Mouse (Mus musculus) ES-E14 (cell line): ENCODE results near the gene Recql5. TPM values are rescaled to one million over a fixed set of nuclear protein-coding genes. Genes with fewer than 3 reads are reported as not detected.

Experiments
- DNase-seq: peaks from one replicate; pipeline ENCODE4 v3.0.0-alpha.2; 2013; ENCODE audit warnings: low read depth, low spot score
- H3K27ac ChIP-seq: 2 replicates; pipeline ENCODE4 v1.5.1; 2012; ENCODE audit warnings: low read depth, mild to moderate bottlenecking, low read length, moderate library complexity, mixed read lengths; ENCODE audit not compliant: poor library complexity, insufficient read depth, severe bottlenecking
- H3K36me3 ChIP-seq: 2 replicates; pipeline ENCODE4 v1.6.1; 2012; ENCODE audit warnings: mild to moderate bottlenecking, low read length, moderate library complexity, mixed read lengths; ENCODE audit not compliant: control insufficient read depth, poor library complexity, insufficient read depth, severe bottlenecking
- H3K4me1 ChIP-seq, 2 experiments: fragments of 150-350 bp in 1 of 2; sonication (generic) in 1 of 2; 2 replicates each; pipeline ENCODE4 v1.6.1; 2012; ENCODE audit warnings: low read length in 2 of 2, mild to moderate bottlenecking in 1 of 2, mixed read lengths in 1 of 2; ENCODE audit not compliant: control insufficient read depth in 2 of 2, insufficient read depth in 2 of 2, poor library complexity in 1 of 2
- H3K4me3 ChIP-seq, 2 experiments: fragments of 150-350 bp in 1 of 2; sonication (generic) in 1 of 2; 2 replicates each; pipeline ENCODE4 v1.5.1; 2012; ENCODE audit warnings: low read length in 2 of 2, low read depth in 1 of 2, mild to moderate bottlenecking in 1 of 2, mixed read lengths in 1 of 2; ENCODE audit not compliant: insufficient read depth in 1 of 2, poor library complexity in 1 of 2, severe bottlenecking in 1 of 2
- H3K9ac ChIP-seq: 2 replicates; pipeline ENCODE4 v1.6.1; 2012; ENCODE audit warnings: low read depth, mild to moderate bottlenecking, low read length, mixed read lengths; ENCODE audit not compliant: poor library complexity, insufficient read depth, severe bottlenecking
- H3K9me3 ChIP-seq: fragments of 150-350 bp; sonication (generic); 2 replicates; pipeline ENCODE4 v1.6.1; 2012; ENCODE audit warnings: low read depth, mild to moderate bottlenecking, low read length; ENCODE audit not compliant: control insufficient read depth, insufficient read depth
- CHD2 ChIP-seq: IDR thresholded peaks from 2 replicates; pipeline ENCODE4 v1.6.1; 2014; ENCODE audit warnings: mild to moderate bottlenecking, low read depth, low read length, inconsistent platforms
- HCFC1 ChIP-seq: IDR thresholded peaks from 2 replicates; pipeline ENCODE4 v1.6.1; 2012; ENCODE audit warnings: low read length, inconsistent platforms, borderline replicate concordance; ENCODE audit not compliant: insufficient read depth
- MAFK ChIP-seq: IDR thresholded peaks from 2 replicates; pipeline ENCODE4 v1.6.1; 2014; ENCODE audit warnings: mild to moderate bottlenecking, low read depth, low read length, inconsistent platforms; ENCODE audit not compliant: insufficient read depth
- ZC3H11A ChIP-seq: IDR thresholded peaks from 2 replicates; pipeline ENCODE4 v1.6.1; 2012; ENCODE audit warnings: low read depth, mild to moderate bottlenecking, inconsistent platforms, low read length, borderline replicate concordance
- ZNF384 ChIP-seq: IDR thresholded peaks from 2 replicates; pipeline ENCODE4 v1.6.1; 2012; ENCODE audit warnings: low read depth, low read length, inconsistent platforms
- in situ Hi-C, 2 experiments: fragments of 600-800 bp; cut with MboI; formaldehyde crosslinking; loops; one replicate each; pipeline ENCODE4 v1.15.1; 2025; ENCODE audit warnings: low sequenced_read_pairs in 2 of 2, inconsistent platforms in 1 of 2; ENCODE audit not compliant: unreplicated experiment in 2 of 2
- total RNA-seq: library from RNA; depleted of rRNA; stranded (reverse); fragments of 300-350 nt; gene quantifications from 2 replicates; pipeline ENCODE4 v1.2.3, GENCODE M21; 2012

Recql5 gene
- total RNA-seq, 1 experiment, result 28.0 TPM

GRCm38 (mm10) chr11:115921986-115922385 lies 11.3 kb downstream of the Recql5 start:
- in situ Hi-C loops, result no loop called here
- Histone ChIP-seq H3K4me3 (no peak overlapping the region), H3K27ac (no peak overlapping the region)

GRCm38 (mm10) chr11:115920110-115920818 lies 13.0 kb downstream of the Recql5 start:
- Histone ChIP-seq H3K9ac (no peak overlapping the region), H3K9me3 (no peaks in the 10 kb centered on the region), H3K4me3 (no peak overlapping the region), H3K36me3 (peaks cover 18% of the 10 kb centered on the region), H3K4me1 (no peaks in the 10 kb centered on the region; a peak in 1 of 4 replicates), H3K27ac (no peak overlapping the region)
- peak; percentile 56 for DNase-seq
- TF ChIP-seq ZC3H11A, result no peak
- no peak for TF ChIP-seq HCFC1
- TF ChIP-seq MAFK, result no peak
- no peak for TF ChIP-seq ZNF384
- no peak for TF ChIP-seq CHD2
- in situ Hi-C loops, result no loop called here

More at GRCm38 (mm10) chr11:115921986-115922385, 11.3 kb downstream of the Recql5 start:
- no peak for DNase-seq
- peaks cover 16% of the 10 kb centered on the region for H3K36me3 ChIP-seq
- no peak overlapping the region for H3K9ac ChIP-seq
- H3K4me1 ChIP-seq, result no peaks in the 10 kb centered on the region
- TF ChIP-seq CHD2 (no peak), HCFC1 (no peak), ZNF384 (no peak), ZC3H11A (no peak), MAFK (no peak)
- no peaks in the 10 kb centered on the region for H3K9me3 ChIP-seq

- no peaks in the 10 kb centered on the region; a peak in 1 of 4 replicates for H3K4me1 ChIP-seq
- TF ChIP-seq HCFC1 (no peak), ZC3H11A (no peak), CHD2 (no peak), ZNF384 (no peak)
- in situ Hi-C loops, result no loop called here
- no peak for DNase-seq
- no peak overlapping the region for H3K9ac ChIP-seq
- no peak overlapping the region for H3K27ac ChIP-seq
- H3K4me3 ChIP-seq, result no peak overlapping the region
- H3K36me3 ChIP-seq, result peaks cover 15% of the 10 kb centered on the region
- no peaks in the 10 kb centered on the region for H3K9me3 ChIP-seq
Observed at GRCm38 (mm10) chr11:115919073-115919472, 14.2 kb downstream of the Recql5 start.

- no peak overlapping the region for H3K27ac ChIP-seq
- no peaks in the 10 kb centered on the region; a peak in 1 of 4 replicates for H3K4me1 ChIP-seq
- in situ Hi-C loops, result no loop called here
- H3K9me3 ChIP-seq, result no peaks in the 10 kb centered on the region
- H3K36me3 ChIP-seq, result peaks cover 11% of the 10 kb centered on the region
- TF ChIP-seq MAFK (no peak), HCFC1 (no peak), ZNF384 (no peak), ZC3H11A (no peak), CHD2 (no peak)
- DNase-seq, result no peak
- no peak overlapping the region for H3K4me3 ChIP-seq
- H3K9ac ChIP-seq, result no peak overlapping the region
Observed at GRCm38 (mm10) chr11:115918637-115919036, 14.6 kb downstream of the Recql5 start.

- H3K4me3 ChIP-seq, result no peak overlapping the region
- peaks cover 0 to 5% of the 10 kb centered on the region in 2 experiments; a peak in 1 of 4 replicates for H3K4me1 ChIP-seq
- H3K9ac ChIP-seq, result no peak overlapping the region
- peaks cover 5% of the 10 kb centered on the region; the same call in 1 of the 2 replicates for H3K36me3 ChIP-seq
- H3K27ac ChIP-seq, result no peak overlapping the region
- no peak for DNase-seq
- TF ChIP-seq CHD2, result no peak
- TF ChIP-seq ZNF384, result no peak; the same call in 1 of the 2 replicates
- TF ChIP-seq HCFC1, result no peak
- TF ChIP-seq MAFK, result no peak
- TF ChIP-seq ZC3H11A, result no peak
- in situ Hi-C loops, result no loop called here
- no peaks in the 10 kb centered on the region for H3K9me3 ChIP-seq
Observed at GRCm38 (mm10) chr11:115916579-115916978, 16.7 kb downstream of the Recql5 start.
